Mouse (Mus musculus) mammary gland, adult 2 months (tissue): ENCODE measurements around the gene Eef1akmt1. TPM values are rescaled to one million over a fixed set of nuclear protein-coding genes. Genes with fewer than 3 reads are reported as not detected.

Experiments
- polyA plus RNA-seq: library from polyadenylated mRNA; depleted of rRNA; stranded (reverse); fragments of >200 nt; gene quantifications from 2 replicates; pipeline ENCODE4 v1.2.3, GENCODE M21; 2012; ENCODE audit warnings: low replicate concordance; rRNA removed

Gene Eef1akmt1
- polyA plus RNA-seq: 10.5 and 24.0 TPM in 2 replicates

DNA sequence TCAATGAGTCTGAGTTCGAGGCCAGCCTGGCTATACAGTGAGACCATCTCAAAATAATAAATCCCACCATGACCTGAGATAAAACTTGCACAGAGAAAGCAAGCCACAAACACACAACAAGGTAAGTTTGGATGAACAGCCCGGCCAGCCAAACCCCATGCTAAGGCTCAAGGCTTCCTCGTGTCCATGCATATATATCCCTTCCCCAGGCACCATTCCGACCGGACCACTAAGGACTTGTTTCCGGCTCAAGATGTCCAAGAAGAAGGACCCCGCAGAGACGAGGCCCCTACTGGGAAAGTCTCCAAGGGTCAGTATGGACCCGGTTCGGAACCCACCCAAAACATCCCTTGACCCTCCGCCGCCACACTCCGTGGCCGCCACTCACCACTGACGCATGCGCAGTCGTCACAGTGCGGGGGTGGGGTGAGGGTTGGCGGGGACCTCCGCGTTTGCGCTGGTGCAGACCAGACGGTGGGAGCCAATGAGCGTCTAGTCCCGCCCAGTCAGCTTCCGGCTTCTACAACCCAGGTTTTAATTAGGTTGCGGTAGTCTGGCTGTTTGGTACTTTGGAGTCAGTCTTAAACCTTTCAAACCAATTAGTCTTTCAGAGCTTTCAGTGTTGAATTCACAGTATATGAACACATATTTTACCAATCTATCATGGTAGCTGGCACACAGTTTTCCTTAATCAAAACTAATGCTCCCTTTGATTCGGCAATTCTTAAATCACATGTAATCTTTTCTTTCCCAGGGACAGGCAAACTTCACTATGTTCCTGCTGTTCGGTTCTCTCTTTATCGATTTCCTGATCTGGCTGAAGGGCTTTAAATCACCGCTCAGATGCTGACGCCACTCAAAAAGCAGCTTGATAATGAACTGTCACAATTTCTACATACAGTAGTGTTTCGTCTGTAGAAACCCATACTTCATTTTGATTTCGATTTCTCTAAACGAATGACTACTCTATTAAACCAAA lies at the start of gene Eef1akmt1:
Gene Eef1akmt1 (minus strand): TSS at position 458 of the 979 bp plus-strand sequence.

DNA sequence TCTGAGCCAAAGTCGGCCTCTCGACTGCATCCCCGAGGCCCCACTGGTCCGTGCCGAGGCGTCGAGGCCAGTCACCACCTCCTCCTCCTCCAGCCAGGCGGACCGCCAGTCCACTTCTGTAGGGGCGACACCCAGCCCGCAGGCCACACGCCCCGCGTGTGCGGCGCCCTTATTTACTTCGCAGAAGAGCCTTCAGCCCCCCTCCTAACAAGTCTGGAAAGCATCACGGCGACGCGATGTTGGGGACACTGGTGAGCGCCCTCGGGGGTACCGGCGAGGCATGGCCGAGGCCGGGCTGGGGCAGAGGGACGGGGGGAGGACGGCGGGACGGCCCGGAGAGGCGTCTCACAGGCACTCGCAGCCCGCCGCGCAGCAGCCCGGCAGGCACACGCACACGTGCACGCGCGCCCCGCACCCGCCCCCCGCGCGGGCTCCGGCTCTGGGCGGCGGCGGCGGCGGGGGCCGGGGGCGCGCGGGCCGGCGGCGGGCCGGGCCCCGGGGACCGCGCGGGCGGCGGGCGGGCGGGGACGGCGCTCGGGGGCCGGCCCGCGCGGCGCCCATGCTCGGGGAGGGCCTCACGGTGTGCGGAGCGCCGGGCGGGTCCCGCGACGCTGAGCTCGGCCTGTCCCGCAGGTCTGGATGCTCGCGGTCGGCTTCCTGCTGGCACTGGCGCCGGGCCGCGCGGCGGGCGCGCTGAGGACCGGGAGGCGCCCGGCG lies 46.6 kb downstream of the Eef1akmt1 start, which contains the start of gene Il17d:
Gene Il17d (plus strand): TSS at position 107 of the 717 bp plus-strand sequence.

Other genes with a start within 250 kb of the Eef1akmt1 start
- gene Cryl1, start 173.1 kb downstream of the Eef1akmt1 start, polyA plus RNA-seq: 19.2 and 37.6 TPM in 2 replicates
- 1.9 and 4.6 TPM in 2 replicates for gene Ift88, start 147.6 kb downstream of the Eef1akmt1 start, polyA plus RNA-seq
- 16.0 and 40.0 TPM in 2 replicates for gene Il17d, start 46.8 kb downstream of the Eef1akmt1 start, polyA plus RNA-seq
- gene Xpo4, start 93.8 kb upstream of the Eef1akmt1 start, polyA plus RNA-seq: 2.2 and 4.6 TPM in 2 replicates
- gene Gm49361, start 174.5 kb upstream of the Eef1akmt1 start, polyA plus RNA-seq: not detected in 2 replicates
- 29.5 and 61.8 TPM in 2 replicates for gene Lats2, start 186.8 kb upstream of the Eef1akmt1 start, polyA plus RNA-seq
- 3.2 and 4.9 TPM in 2 replicates for gene Sap18, start 226.6 kb upstream of the Eef1akmt1 start, polyA plus RNA-seq